Mouse (Mus musculus): ENCODE results near the gene Kmt2d. TPM values are rescaled to one million over a fixed set of nuclear protein-coding genes. Genes with fewer than 3 reads are reported as not detected.

The Kmt2d gene
- polyA plus RNA-seq, 1 experiment from 2014 or later, result 13.4 TPM

DNA sequence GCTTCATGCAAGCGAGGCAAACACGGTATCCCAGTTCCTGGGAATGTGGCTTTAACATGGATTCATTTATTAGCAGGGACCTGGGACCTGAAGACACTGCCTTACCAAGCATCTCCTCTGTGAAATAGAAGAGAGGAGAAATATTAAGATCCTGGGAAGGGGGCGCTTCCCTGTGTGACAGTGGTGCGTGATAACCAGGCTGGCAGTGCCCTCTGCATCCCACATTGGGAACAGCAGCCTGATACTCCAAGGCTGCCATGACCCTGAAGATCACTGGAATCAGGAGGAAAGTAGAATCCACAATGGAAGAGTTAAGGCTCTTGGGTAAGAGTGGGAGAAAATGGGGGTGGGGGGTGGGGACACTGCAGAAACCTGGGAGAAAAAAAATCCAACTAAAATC, 83.1 kb downstream of the Kmt2d start:
- Histone ChIP-seq H3K27ac (replicated peaks) (no peak overlapping the region), H3K9ac (replicated peaks) (no peak overlapping the region), H3K4me3 (no peak overlapping the region), H3K36me3 (no peaks in the 10 kb centered on the region), H3K9me3 (no peaks in the 10 kb centered on the region), H3K4me1 (peaks cover 26% of the 10 kb centered on the region), H3K27me3 (peaks cover 91% of the 10 kb centered on the region), H3K4me2 (replicated peaks) (no peak overlapping the region)
- 46% methylated on average over 4 of the region's 4 CpGs for WGBS
- ATAC-seq (ENCODE audit: low FRiP score, low read depth), result no peak

DNA sequence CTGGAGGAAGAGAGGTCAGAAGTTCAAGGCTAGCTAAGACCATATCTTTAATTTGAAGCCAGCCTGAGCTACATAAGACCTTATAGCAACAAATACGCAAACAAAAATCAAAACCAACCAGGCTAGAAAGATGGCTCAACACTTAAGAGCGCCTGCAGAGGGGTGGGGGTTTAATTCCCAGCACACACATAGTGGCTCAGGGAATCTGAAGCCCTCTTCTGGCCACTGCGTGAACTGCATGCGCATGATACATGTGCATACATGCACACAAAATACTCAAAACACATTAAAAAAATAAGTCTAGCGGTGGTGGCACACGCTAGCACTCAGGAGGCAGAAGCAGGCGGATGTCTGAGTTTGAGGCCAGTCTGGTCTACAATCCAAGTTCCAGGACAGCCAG, 85.3 kb downstream of the Kmt2d start:
- Histone ChIP-seq H3K9me3 (no peaks in the 10 kb centered on the region), H3K4me2 (replicated peaks) (no peak overlapping the region), H3K4me3 (no peak overlapping the region), H3K27ac (replicated peaks) (no peak overlapping the region), H3K9ac (replicated peaks) (no peak overlapping the region), H3K4me1 (0 out of 2 replicates have a peak, but pooled peaks cover 10% of the 10 kb centered on the region), H3K27me3 (peaks cover 91% of the 10 kb centered on the region), H3K36me3 (no peaks in the 10 kb centered on the region)
- ATAC-seq (ENCODE audit: low FRiP score, low read depth), result no peak
- WGBS, result 36% methylated on average over 7 of the region's 7 CpGs

Other genes with a start within 250 kb of the Kmt2d start
- 86.2 and 99.6 TPM in 2 replicates for gene Cacnb3, start 240.4 kb downstream of the Kmt2d start, polyA plus RNA-seq (2016; fragmentation: Nextera tagmentation; extraction: Ambion mirVana)
- 24.4 and 29.3 TPM in 2 replicates for gene Ddx23, start 208.3 kb downstream of the Kmt2d start, polyA plus RNA-seq (2016; fragmentation: Nextera tagmentation; extraction: Ambion mirVana)
- gene Rnd1, start 193.7 kb downstream of the Kmt2d start, polyA plus RNA-seq (2016; fragmentation: Nextera tagmentation; extraction: Ambion mirVana), result 8.0 and 8.3 TPM in 2 replicates
- 0.87 and 1.8 TPM in 2 replicates for gene Ccdc65, start 163.0 kb downstream of the Kmt2d start, polyA plus RNA-seq (2016; fragmentation: Nextera tagmentation; extraction: Ambion mirVana)
- gene Fkbp11, start 143.0 kb downstream of the Kmt2d start, polyA plus RNA-seq (2016; fragmentation: Nextera tagmentation; extraction: Ambion mirVana), result 5.7 and 9.2 TPM in 2 replicates
- 56.0 and 64.4 TPM in 2 replicates for gene Arf3, start 108.0 kb downstream of the Kmt2d start, polyA plus RNA-seq (2016; fragmentation: Nextera tagmentation; extraction: Ambion mirVana)
- 0.14 and 0.34 TPM in 2 replicates for gene Wnt10b, start 93.1 kb downstream of the Kmt2d start, polyA plus RNA-seq (2016; fragmentation: Nextera tagmentation; extraction: Ambion mirVana)
- 8.7 and 13.1 TPM in 2 replicates for gene Wnt1, start 81.3 kb downstream of the Kmt2d start, polyA plus RNA-seq (2016; fragmentation: Nextera tagmentation; extraction: Ambion mirVana)
- 0.61 and 1.3 TPM in 2 replicates for gene Ddn, start 61.7 kb downstream of the Kmt2d start, polyA plus RNA-seq (2016; fragmentation: Nextera tagmentation; extraction: Ambion mirVana)
- 83.1 and 85.9 TPM in 2 replicates for gene Prkag1, start 39.7 kb downstream of the Kmt2d start, polyA plus RNA-seq (2016; fragmentation: Nextera tagmentation; extraction: Ambion mirVana)
- 20.1 and 22.9 TPM in 2 replicates for gene Rhebl1, start 23.3 kb upstream of the Kmt2d start, polyA plus RNA-seq (2016; fragmentation: Nextera tagmentation; extraction: Ambion mirVana)
- gene Dhh, start 27.3 kb upstream of the Kmt2d start, polyA plus RNA-seq (2016; fragmentation: Nextera tagmentation; extraction: Ambion mirVana), result 0.56 and 0.66 TPM in 2 replicates
- 37.1 and 40.7 TPM in 2 replicates for gene Lmbr1l, start 47.0 kb upstream of the Kmt2d start, polyA plus RNA-seq (2016; fragmentation: Nextera tagmentation; extraction: Ambion mirVana)
- 1,566 and 1,635 TPM in 2 replicates for gene Tuba1b, start 63.4 kb upstream of the Kmt2d start, polyA plus RNA-seq (2016; fragmentation: Nextera tagmentation; extraction: Ambion mirVana)
- not detected in 2 replicates for gene Gm49450, start 82.3 kb upstream of the Kmt2d start, polyA plus RNA-seq (2016; fragmentation: Nextera tagmentation; extraction: Ambion mirVana)
- 9,394 and 9,642 TPM in 2 replicates for gene Tuba1a, start 82.5 kb upstream of the Kmt2d start, polyA plus RNA-seq (2016; fragmentation: Nextera tagmentation; extraction: Ambion mirVana)
- 73.7 and 79.3 TPM in 2 replicates for gene Tuba1c, start 158.7 kb upstream of the Kmt2d start, polyA plus RNA-seq (2016; fragmentation: Nextera tagmentation; extraction: Ambion mirVana)
- 5.4 and 8.1 TPM in 2 replicates for gene Prph, start 184.0 kb upstream of the Kmt2d start, polyA plus RNA-seq (2016; fragmentation: Nextera tagmentation; extraction: Ambion mirVana)
- gene Troap, start 203.4 kb upstream of the Kmt2d start, polyA plus RNA-seq (2016; fragmentation: Nextera tagmentation; extraction: Ambion mirVana), result 33.2 and 38.3 TPM in 2 replicates
- gene C1ql4, start 216.6 kb upstream of the Kmt2d start, polyA plus RNA-seq (2016; fragmentation: Nextera tagmentation; extraction: Ambion mirVana), result 18.2 and 19.9 TPM in 2 replicates
- gene Dnajc22, start 222.0 kb upstream of the Kmt2d start, polyA plus RNA-seq (2016; fragmentation: Nextera tagmentation; extraction: Ambion mirVana), result 1.9 and 2.2 TPM in 2 replicates